Mouse (Mus musculus) intestine, embryonic 16.5 days (tissue): ENCODE data around the gene Leng8. TPM values are rescaled to one million over a fixed set of nuclear protein-coding genes. Genes with fewer than 3 reads are reported as not detected.
A peak's percentile ranks its signal among the peaks of the same experiment; 100 is the strongest.

Source experiments
- ATAC-seq: fragments of 200-750 bp; cut with Nextera tagmentation; 2 replicates; pipeline ENCODE4 v1.8.0; 2017; ENCODE audit warnings: moderate TSS enrichment, moderate library complexity
- H3K27ac ChIP-seq: fragments of 300-500 bp; sonication (generic); 2 replicates; pipeline ENCODE4 v1.5.1; 2014; ENCODE audit warnings: mild to moderate bottlenecking, low read length
- H3K27me3 ChIP-seq: fragments of 300-500 bp; sonication (generic); replicated peaks from 2 replicates; pipeline ENCODE4 v1.6.1; 2014; ENCODE audit warnings: low read length, control low read depth, mixed read lengths; ENCODE audit not compliant: control insufficient read depth, insufficient read depth
- H3K36me3 ChIP-seq: fragments of 300-500 bp; sonication (generic); 2 replicates; pipeline ENCODE4 v1.6.1; 2014; ENCODE audit warnings: low read length, control low read depth; ENCODE audit not compliant: control insufficient read depth, insufficient read depth
- H3K4me1 ChIP-seq: fragments of 300-500 bp; sonication (generic); 2 replicates; pipeline ENCODE4 v1.6.1; 2014; ENCODE audit warnings: low read length, control low read depth, mixed read lengths; ENCODE audit not compliant: control insufficient read depth, insufficient read depth
- H3K4me2 ChIP-seq: fragments of 300-500 bp; sonication (generic); 2 replicates; pipeline ENCODE4 v1.6.1; 2014; ENCODE audit warnings: low read depth, low read length, control low read depth
- H3K4me3 ChIP-seq: fragments of 300-500 bp; sonication (generic); 2 replicates; pipeline ENCODE4 v1.5.1; 2014; ENCODE audit warnings: mild to moderate bottlenecking, low read length
- H3K9ac ChIP-seq: fragments of 300-500 bp; sonication (generic); 2 replicates; pipeline ENCODE4 v1.6.1; 2014; ENCODE audit warnings: low read depth, low read length
- H3K9me3 ChIP-seq: fragments of 300-500 bp; sonication (generic); 2 replicates; pipeline ENCODE4 v1.6.1; 2016; ENCODE audit warnings: low read length, control low read depth; ENCODE audit not compliant: control insufficient read depth
- WGBS: fragments of 180-500 bp; shearing (Covaris S2); extraction: QIAGEN DNeasy Blood & Tissue Kit; methylation state at CpG from one replicate; pipeline ENCODE4 v1.1.7; 2014; 5-methylcytosine and 5-hydroxymethylcytosine counted together
- polyA plus RNA-seq: library from polyadenylated mRNA; unstranded; fragments of >200 nt; fragmentation: Nextera tagmentation; extraction: Ambion mirVana; gene quantifications from 2 replicates; pipeline ENCODE4 v1.2.1, GENCODE M21; 2015

The Leng8 gene
- polyA plus RNA-seq, 1 experiment from 2014 or later: 35.5 TPM

- Histone ChIP-seq H3K27ac (no peak overlapping the region), H3K4me1 (peaks cover 20% of the 10 kb centered on the region), H3K36me3 (no peaks in the 10 kb centered on the region), H3K4me2 (no peak overlapping the region), H3K4me3 (no peak overlapping the region), H3K9ac (no peak overlapping the region), H3K27me3 (no peaks in the 10 kb centered on the region), H3K9me3 (no peaks in the 10 kb centered on the region)
- ATAC-seq: peak; percentile 65
These were observed 30.3 kb downstream of the Leng8 start for GRCm38 (mm10) chr7:4167098-4167497.

GRCm38 (mm10) chr7:4170193-4170938 lies 33.5 kb downstream of the Leng8 start:
- Histone ChIP-seq H3K36me3 (no peaks in the 10 kb centered on the region), H3K27me3 (no peaks in the 10 kb centered on the region), H3K4me1 (peaks cover 6% of the 10 kb centered on the region; the same call in 1 of the 2 replicates), H3K9me3 (no peaks in the 10 kb centered on the region), H3K4me3 (no peak overlapping the region), H3K27ac (peak overlapping the region; percentile 38; the same call in 1 of the 2 replicates), H3K4me2 (no peak overlapping the region), H3K9ac (no peak overlapping the region)
- 64% methylated on average over 6 of the region's 6 CpGs for WGBS
- peak; percentile 79 for ATAC-seq

- WGBS: 45% methylated on average over 3 of the region's 3 CpGs
- no peak overlapping the region for H3K4me3 ChIP-seq
- no peaks in the 10 kb centered on the region for H3K4me1 ChIP-seq
- H3K4me2 ChIP-seq: no peak overlapping the region
- no peak overlapping the region for H3K9ac ChIP-seq
- H3K36me3 ChIP-seq: no peaks in the 10 kb centered on the region
- H3K27me3 ChIP-seq: no peaks in the 10 kb centered on the region
- H3K9me3 ChIP-seq: no peaks in the 10 kb centered on the region
- ATAC-seq: no peak
- H3K27ac ChIP-seq: no peak overlapping the region
These were observed 41.6 kb downstream of the Leng8 start for GRCm38 (mm10) chr7:4178438-4178837.

Other genes with a start within 250 kb of the Leng8 start
- 0.10 and 0.17 TPM in 2 replicates for gene Gm14548, start 238.9 kb upstream of the Leng8 start, polyA plus RNA-seq
- 0.24 and 0.34 TPM in 2 replicates for gene Lilra6, start 221.5 kb upstream of the Leng8 start, polyA plus RNA-seq
- 2.9 and 3.5 TPM in 2 replicates for gene Lair1, start 73.8 kb upstream of the Leng8 start, polyA plus RNA-seq
- 5.2 and 6.5 TPM in 2 replicates for gene Ttyh1, start 17.6 kb upstream of the Leng8 start, polyA plus RNA-seq
- 6.8 and 7.1 TPM in 2 replicates for gene Leng9, start 13.3 kb downstream of the Leng8 start, polyA plus RNA-seq
- gene Cdc42ep5, start 27.8 kb downstream of the Leng8 start, polyA plus RNA-seq: 83.5 and 84.5 TPM in 2 replicates
- 0.22 and 0.38 TPM in 2 replicates for gene Lilra5, start 100.7 kb downstream of the Leng8 start, polyA plus RNA-seq
- 0.09 TPM in 1 of 2 replicates, not detected in the other for gene Ncr1, start 200.7 kb downstream of the Leng8 start, polyA plus RNA-seq